18 mouse cellular contexts compared by ENCODE assay signal in genomic region chr2:92920709-92921108, GRCm38 (mm10). TPM values are rescaled to one million over a fixed set of nuclear protein-coding genes. Genes with fewer than 3 reads are reported as not detected.
DNase-seq lines count a peak whose midpoint lies in the region; ATAC-seq and TF ChIP-seq lines count a peak whose summit lies in the region.
"Had no signal": no experiment of that assay in that cellular context is flagged by ENCODE, and none has a peak within 500 bp of the region (broad histone marks: within the 10 kb centered on the region; RNA-seq: fewer than 3 reads in every experiment).

No protein-coding gene starts in this region.

- ATAC-seq in forebrain, embryonic 12.5 days (ENCODE audit: low FRiP score), result peak; percentile 74
- peak; percentile 73; the same call in 1 of the 2 replicates for ATAC-seq in midbrain, embryonic 11.5 days (ENCODE audit: low FRiP score)
- ATAC-seq in hindbrain, postnatal 0 days, result peak; percentile 78
- ATAC-seq: Patski had no signal

- no peaks in the 10 kb centered on the region for H3K36me3 ChIP-seq in forebrain, embryonic 12.5 days (replicated peaks)
- H3K36me3 ChIP-seq in forebrain, embryonic 10.5 days (replicated peaks), result no peaks in the 10 kb centered on the region
- no peaks in the 10 kb centered on the region for H3K36me3 ChIP-seq in midbrain, embryonic 11.5 days (ENCODE audit: control insufficient read depth, insufficient read depth, low read length)
- H3K36me3 ChIP-seq in midbrain, embryonic 10.5 days, result no peaks in the 10 kb centered on the region
- H3K36me3 ChIP-seq in hindbrain, postnatal 0 days (ENCODE audit: insufficient read depth, low read length), result no peaks in the 10 kb centered on the region
- H3K36me3 ChIP-seq: embryonic facial prominence, embryonic 15.5 days; heart, embryonic 15.5 days; limb, embryonic 13.5 days had no signal

- 59% methylated on average over 4 of the region's 4 CpGs for WGBS in forebrain, embryonic 12.5 days
- WGBS in forebrain, embryonic 10.5 days, result 88% methylated on average over 4 of the region's 4 CpGs
- WGBS in midbrain, embryonic 11.5 days, result 54% methylated on average over 4 of the region's 4 CpGs
- WGBS in midbrain, embryonic 10.5 days, result 74% methylated on average over 4 of the region's 4 CpGs
- 19% methylated on average over 4 of the region's 4 CpGs for WGBS in hindbrain, postnatal 0 days

- peaks cover 15% of the 10 kb centered on the region for H3K27me3 ChIP-seq in forebrain, embryonic 12.5 days
- H3K27me3 ChIP-seq in forebrain, embryonic 10.5 days (ENCODE audit: poor library complexity, severe bottlenecking), result peaks cover 32% of the 10 kb centered on the region
- no peaks in the 10 kb centered on the region for H3K27me3 ChIP-seq in midbrain, embryonic 11.5 days (ENCODE audit: control insufficient read depth, insufficient read depth, low read length)
- H3K27me3 ChIP-seq in midbrain, embryonic 10.5 days (ENCODE audit: low read depth, poor library complexity, severe bottlenecking), result peaks cover 28% of the 10 kb centered on the region
- H3K27me3 ChIP-seq in hindbrain, postnatal 0 days (ENCODE audit: insufficient read depth, low read length), result no peaks in the 10 kb centered on the region

- H3K4me2 ChIP-seq in forebrain, embryonic 12.5 days, result no peak overlapping the region
- H3K4me2 ChIP-seq in midbrain, embryonic 11.5 days, result no peak overlapping the region
- no peak overlapping the region for H3K4me2 ChIP-seq in hindbrain, postnatal 0 days (ENCODE audit: low read depth, low read length)
- H3K4me2 ChIP-seq: embryonic facial prominence, embryonic 15.5 days; heart, embryonic 15.5 days; limb, embryonic 13.5 days had no signal

- H3K27ac ChIP-seq in forebrain, embryonic 12.5 days, result no peak overlapping the region
- no peak overlapping the region for H3K27ac ChIP-seq in forebrain, embryonic 10.5 days
- no peak overlapping the region for H3K27ac ChIP-seq in midbrain, embryonic 11.5 days (ENCODE audit: low read depth, low read length)
- H3K27ac ChIP-seq in midbrain, embryonic 10.5 days (replicated peaks), result no peak overlapping the region
- peak overlapping the region; percentile 27; the same call in 1 of the 2 replicates for H3K27ac ChIP-seq in hindbrain, postnatal 0 days
- H3K27ac ChIP-seq: embryonic facial prominence, embryonic 15.5 days; heart, embryonic 15.5 days; limb, embryonic 13.5 days had no signal

- H3K9ac ChIP-seq in forebrain, embryonic 12.5 days, result no peak overlapping the region
- H3K9ac ChIP-seq in midbrain, embryonic 11.5 days (ENCODE audit: low read length), result no peak overlapping the region
- no peak overlapping the region for H3K9ac ChIP-seq in hindbrain, postnatal 0 days (replicated peaks; ENCODE audit: low read length)
- H3K9ac ChIP-seq: embryonic facial prominence, embryonic 15.5 days; heart, embryonic 15.5 days; limb, embryonic 13.5 days had no signal

- peaks cover 37% of the 10 kb centered on the region for H3K4me1 ChIP-seq in forebrain, embryonic 12.5 days
- H3K4me1 ChIP-seq in forebrain, embryonic 10.5 days, result peaks cover 16% of the 10 kb centered on the region
- H3K4me1 ChIP-seq in midbrain, embryonic 11.5 days (ENCODE audit: control insufficient read depth, insufficient read depth, low read length), result peaks cover 12% of the 10 kb centered on the region
- H3K4me1 ChIP-seq in midbrain, embryonic 10.5 days, result peaks cover 41% of the 10 kb centered on the region
- H3K4me1 ChIP-seq in hindbrain, postnatal 0 days (ENCODE audit: insufficient read depth, low read length), result peaks cover 24% of the 10 kb centered on the region
- H3K4me1 ChIP-seq: heart, embryonic 15.5 days had no signal

- H3K4me3 ChIP-seq in forebrain, embryonic 12.5 days (replicated peaks), result no peak overlapping the region
- no peak overlapping the region for H3K4me3 ChIP-seq in forebrain, embryonic 10.5 days
- no peak overlapping the region for H3K4me3 ChIP-seq in midbrain, embryonic 11.5 days (ENCODE audit: low read depth, low read length)
- H3K4me3 ChIP-seq in midbrain, embryonic 10.5 days, result no peak overlapping the region
- H3K4me3 ChIP-seq in hindbrain, postnatal 0 days (ENCODE audit: low read length), result no peak overlapping the region
- H3K4me3 ChIP-seq: embryonic facial prominence, embryonic 15.5 days; heart, embryonic 15.5 days; limb, embryonic 13.5 days had no signal

- no peak for DNase-seq in forebrain, embryonic 10.5 days (ENCODE audit: extremely low spot score, low spot score)
- no peak for DNase-seq in midbrain, embryonic 11.5 days (ENCODE audit: low spot score, missing footprints)
- DNase-seq in midbrain, embryonic 10.5 days (ENCODE audit: low spot score), result no peak
- DNase-seq in hindbrain, postnatal 0 days (ENCODE audit: low spot score), result peak; percentile 83
- DNase-seq in retina, postnatal 1 day, result peak; percentile 82
- DNase-seq in thymus, postnatal 0 days (ENCODE audit: low spot score), result no peak
- no peak for DNase-seq in cerebellum, adult 11-12 months
- DNase-seq: cerebellum, postnatal 14 days; layer of hippocampus, postnatal 36 days; lung, postnatal 4 days; spleen, adult 18-20 months; thymus, postnatal 4 days had no signal

- H3K9me3 ChIP-seq in forebrain, embryonic 12.5 days, result no peaks in the 10 kb centered on the region
- H3K9me3 ChIP-seq in forebrain, embryonic 10.5 days, result no peaks in the 10 kb centered on the region
- H3K9me3 ChIP-seq in midbrain, embryonic 11.5 days (ENCODE audit: control insufficient read depth, low read length), result no peaks in the 10 kb centered on the region
- H3K9me3 ChIP-seq in midbrain, embryonic 10.5 days (replicated peaks), result no peaks in the 10 kb centered on the region
- H3K9me3 ChIP-seq in hindbrain, postnatal 0 days (ENCODE audit: low read length), result no peaks in the 10 kb centered on the region
- H3K9me3 ChIP-seq: embryonic facial prominence, embryonic 15.5 days; heart, embryonic 15.5 days; limb, embryonic 13.5 days had no signal

- no peak for TF ChIP-seq CTCF in hindbrain, postnatal 0 days (IDR thresholded peaks at IDR 0.05; ENCODE audit: low read depth)

RNA-seq across cellular contexts. Expression of gene Syt13, which starts 5.8 kb away (rescaled TPM):
- polyA plus RNA-seq in forebrain, embryonic 12.5 days (2016; fragmentation: Nextera tagmentation; extraction: Ambion mirVana), result 13.8 and 15.4 TPM in 2 replicates
- polyA plus RNA-seq in forebrain, embryonic 10.5 days (2016; fragmentation: Nextera tagmentation; extraction: Ambion mirVana), result 3.2 and 3.7 TPM in 2 replicates
- polyA plus RNA-seq in midbrain, embryonic 11.5 days (2014; fragmentation: Nextera tagmentation; extraction: Ambion mirVana), result 14.7 TPM in 2 replicates
- 11.1 and 15.0 TPM in 2 replicates for polyA plus RNA-seq in midbrain, embryonic 10.5 days (2016; fragmentation: Nextera tagmentation; extraction: Ambion mirVana)
- 145 and 146 TPM in 2 replicates for total RNA-seq in hindbrain, postnatal 0 days (2014; rRNA removed)
- 61.5 and 70.8 TPM in 2 replicates for polyA plus RNA-seq in hindbrain, postnatal 0 days (2015; fragmentation: Nextera tagmentation; extraction: Ambion mirVana)
- polyA plus RNA-seq in thymus, postnatal 0 days (2015; fragmentation: Nextera tagmentation; extraction: Ambion mirVana), result 22.7 and 28.2 TPM in 2 replicates
- total RNA-seq: granulocyte monocyte progenitor cell, adult 5-6 weeks had no signal

Comparison
In these comparisons a context has a peak if more than half of its experiments do, and no peak if none do; other contexts are left out.
1. DNase-seq: peak in hindbrain, postnatal 0 days (single experiment) and retina, postnatal 1 day (single experiment); none in forebrain, embryonic 10.5 days (single experiment), midbrain, embryonic 11.5 days (single experiment), midbrain, embryonic 10.5 days (single experiment), thymus, postnatal 0 days (single experiment) and cerebellum, adult 11-12 months (single experiment).
2. Peak in every context shown above with its lines, with median percentiles within 50 percentile points of each other: ATAC-seq.